ENCODE assay signal across 31 mouse cellular contexts in the genomic region with DNA sequence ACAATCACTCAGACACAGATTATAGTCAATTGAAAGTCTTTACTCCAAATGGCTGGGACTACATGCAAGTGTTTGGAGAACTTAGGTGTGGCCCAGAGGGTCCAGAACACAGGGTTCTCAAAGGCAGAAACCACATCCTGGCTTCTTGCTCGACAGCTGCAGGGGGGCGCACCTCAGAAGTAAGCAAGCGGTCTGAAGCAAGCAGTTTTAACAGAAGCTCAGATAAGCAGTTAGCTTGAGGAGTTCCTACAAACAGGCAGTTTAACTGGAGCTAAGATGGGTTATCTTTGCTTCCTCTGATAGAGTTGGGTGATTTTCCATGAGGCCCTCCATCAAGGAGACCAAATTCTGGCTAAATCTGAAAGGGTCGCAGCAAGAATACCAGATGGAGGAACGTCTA. TPM values are rescaled to one million over a fixed set of nuclear protein-coding genes. Genes with fewer than 3 reads are reported as not detected.
DNase-seq lines count a peak whose midpoint lies in the region; ATAC-seq and TF ChIP-seq lines count a peak whose summit lies in the region.
"Had no signal": no experiment of that assay in that cellular context is flagged by ENCODE, and none has a peak within 500 bp of the region (broad histone marks: within the 10 kb centered on the region; RNA-seq: fewer than 3 reads in every experiment).

No protein-coding gene starts in this region.

- H3K36me3 ChIP-seq in heart, embryonic 16.5 days (ENCODE audit: control insufficient read depth, insufficient read depth) = no peaks in the 10 kb centered on the region
- H3K36me3 ChIP-seq in thymus, adult 2 months (ENCODE audit: control insufficient read depth, insufficient read depth, low read length) = no peaks in the 10 kb centered on the region
- H3K36me3 ChIP-seq: embryonic facial prominence, embryonic 13.5 days; forebrain, embryonic 12.5 days; G1E; hindbrain, embryonic 13.5 days; neural tube, embryonic 15.5 days had no signal

- H3K9ac ChIP-seq in heart, embryonic 16.5 days (ENCODE audit: low read length) = no peak overlapping the region
- H3K9ac ChIP-seq: embryonic facial prominence, embryonic 13.5 days; forebrain, embryonic 12.5 days; hindbrain, embryonic 13.5 days; neural tube, embryonic 15.5 days had no signal

- no peak for ATAC-seq in heart, embryonic 16.5 days (replicated peaks; ENCODE audit: extremely low read depth, insufficient read depth, low FRiP score)
- peak; percentile 43 for ATAC-seq in activated CD4-positive, CD25-positive, alpha-beta regulatory T cell, adult 4 months
- ATAC-seq: lung, postnatal 0 days had no signal

- DNase-seq in heart, adult 8-10 months (ENCODE audit: low spot score) = no peak
- peak; percentile 75 for DNase-seq in thymus, adult 2 months
- DNase-seq in thymus, postnatal 4 days = peak; percentile 77
- DNase-seq in gastrocnemius, postnatal 10 days = no peak
- no peak for DNase-seq in urinary bladder, postnatal 36 days (ENCODE audit: low spot score in 2 of 2)
- DNase-seq: adrenal gland, postnatal 25 days; cerebellum, adult 11 months; gastrocnemius, postnatal 36 days; heart, adult 2 months; heart, postnatal 36 days; kidney, adult 18-20 months; kidney, postnatal 10 days; left cerebral cortex, postnatal 4 days; right cerebral cortex, adult 18-20 months had no signal

- H3K4me3 ChIP-seq in heart, embryonic 16.5 days (ENCODE audit: low read length) = no peak overlapping the region
- H3K4me3 ChIP-seq in thymus, adult 2 months (ENCODE audit: control insufficient read depth, insufficient read depth, low read length) = no peak overlapping the region
- H3K4me3 ChIP-seq: embryonic facial prominence, embryonic 13.5 days; erythroblast, embryonic 14.5 days; forebrain, embryonic 12.5 days; heart, adult 2 months; hindbrain, embryonic 13.5 days; left cerebral cortex, adult 2 months; neural tube, embryonic 15.5 days had no signal

- no peaks in the 10 kb centered on the region for H3K4me1 ChIP-seq in heart, embryonic 16.5 days (ENCODE audit: control insufficient read depth, insufficient read depth, low read length)
- H3K4me1 ChIP-seq in thymus, adult 2 months (replicated peaks; ENCODE audit: control insufficient read depth, insufficient read depth, low read length) = peaks cover 34% of the 10 kb centered on the region
- H3K4me1 ChIP-seq: forebrain, embryonic 12.5 days; hindbrain, embryonic 13.5 days; neural tube, embryonic 15.5 days had no signal

- peaks cover 29% of the 10 kb centered on the region for H3K27me3 ChIP-seq in heart, embryonic 16.5 days (ENCODE audit: control insufficient read depth, insufficient read depth, low read length)
- no peaks in the 10 kb centered on the region for H3K27me3 ChIP-seq in thymus, adult 2 months (ENCODE audit: control insufficient read depth, insufficient read depth, low read length)

- H3K27ac ChIP-seq in heart, embryonic 16.5 days (ENCODE audit: low read length) = peak overlapping the region; percentile 16; the same call in 1 of the 2 replicates
- H3K27ac ChIP-seq in thymus, adult 2 months (ENCODE audit: control insufficient read depth, insufficient read depth, low read length) = peak overlapping the region; percentile 70
- H3K27ac ChIP-seq: embryonic facial prominence, embryonic 13.5 days; forebrain, embryonic 12.5 days; heart, adult 2 months; hindbrain, embryonic 13.5 days; left cerebral cortex, adult 2 months; macrophage; neural tube, embryonic 15.5 days had no signal

- no peak for TF ChIP-seq POLR2A in thymus, adult 2 months (IDR thresholded peaks at IDR 0.05; ENCODE audit: control insufficient read depth, extremely low read depth, insufficient read depth, low read length, poor library complexity)

- no peaks in the 10 kb centered on the region for H3K9me3 ChIP-seq in heart, embryonic 16.5 days (replicated peaks; ENCODE audit: control insufficient read depth, low read length)
- H3K9me3 ChIP-seq: embryonic facial prominence, embryonic 13.5 days; forebrain, embryonic 12.5 days; G1E; hindbrain, embryonic 13.5 days; neural tube, embryonic 15.5 days had no signal

- 51% methylated on average over 5 of the region's 5 CpGs for WGBS in heart, embryonic 16.5 days
- WGBS in thymus, adult 2 months = 1% methylated on average over 5 of the region's 5 CpGs

- H3K4me2 ChIP-seq in heart, embryonic 16.5 days (ENCODE audit: low read depth, low read length) = no peak overlapping the region
- H3K4me2 ChIP-seq: embryonic facial prominence, embryonic 13.5 days; forebrain, embryonic 12.5 days; hindbrain, embryonic 13.5 days; midbrain, embryonic 11.5 days; neural tube, embryonic 15.5 days had no signal

- no peak for TF ChIP-seq CTCF in thymus, adult 2 months (IDR thresholded peaks at IDR 0.05; ENCODE audit: borderline replicate concordance, control insufficient read depth, extremely low read depth, insufficient read depth, low read length, poor library complexity)

RNA-seq across cellular contexts. Expression of a gene that starts 8.2 kb away (rescaled TPM):
- polyA plus RNA-seq in heart, embryonic 16.5 days (2015; fragmentation: Nextera tagmentation; extraction: Ambion mirVana) = 0.64 and 1.5 TPM in 2 replicates
- total RNA-seq in heart, adult 8-10 months (2022) = 1 to 10 TPM; 1.3 to 1.8 (median 1.6) TPM
- not detected for polyA plus RNA-seq in activated CD4-positive, CD25-positive, alpha-beta regulatory T cell, adult 4 months (2017; shearing (Covaris generic))
- polyA plus RNA-seq in thymus, adult 2 months (2012; rRNA removed) = 0.75 and 1.5 TPM in 2 replicates
- total RNA-seq in gastrocnemius, postnatal 10 days (2021) = 1 to 10 TPM; 2.2 to 2.7 TPM
- total RNA-seq: CH12.LX; liver, adult 2 months had no signal
- polyA plus RNA-seq: erythroblast, embryonic 14.5 days; G1E; liver, embryonic 16.5 days had no signal

RNA-seq across cellular contexts. Expression of a gene that starts 12.2 kb away (rescaled TPM):
- polyA plus RNA-seq in heart, embryonic 16.5 days (2015; fragmentation: Nextera tagmentation; extraction: Ambion mirVana) = 3.1 and 4.5 TPM in 2 replicates
- total RNA-seq in heart, adult 8-10 months (2022) = not detected
- not detected for polyA plus RNA-seq in activated CD4-positive, CD25-positive, alpha-beta regulatory T cell, adult 4 months (2017; shearing (Covaris generic))
- polyA plus RNA-seq in thymus, adult 2 months (2012; rRNA removed) = 6.9 and 7.7 TPM in 2 replicates
- not detected for total RNA-seq in gastrocnemius, postnatal 10 days (2021)
- total RNA-seq: CH12.LX; G1E; gastrocnemius, postnatal 36 days; heart, adult 2 months; heart, postnatal 36 days had no signal
- polyA plus RNA-seq: erythroblast, embryonic 14.5 days; G1E; macrophage had no signal

RNA-seq across cellular contexts. Expression of a gene that starts 26.6 kb away (rescaled TPM):
- polyA plus RNA-seq in heart, embryonic 16.5 days (2015; fragmentation: Nextera tagmentation; extraction: Ambion mirVana) = 1.0 and 1.3 TPM in 2 replicates
- 1 to 10 TPM; 1.3 to 3.0 (median 1.6) TPM for total RNA-seq in heart, adult 8-10 months (2022)
- polyA plus RNA-seq in activated CD4-positive, CD25-positive, alpha-beta regulatory T cell, adult 4 months (2017; shearing (Covaris generic)) = not detected
- polyA plus RNA-seq in thymus, adult 2 months (2012; rRNA removed) = 0.40 and 0.86 TPM in 2 replicates
- total RNA-seq in gastrocnemius, postnatal 10 days (2021) = under 1 TPM; 0.18 to 0.38 TPM
- total RNA-seq: CH12.LX; G1E; left cerebral cortex, adult 2 months; left cerebral cortex, postnatal 4 days had no signal
- polyA plus RNA-seq: erythroblast, embryonic 14.5 days; G1E; macrophage had no signal

RNA-seq across cellular contexts. Expression of a gene that starts 39.2 kb away (rescaled TPM):
- polyA plus RNA-seq in heart, embryonic 16.5 days (2015; fragmentation: Nextera tagmentation; extraction: Ambion mirVana) = 209 and 234 TPM in 2 replicates
- total RNA-seq in heart, adult 8-10 months (2022) = 10 to 100 TPM; 66.4 to 92.0 (median 73.0) TPM
- polyA plus RNA-seq in activated CD4-positive, CD25-positive, alpha-beta regulatory T cell, adult 4 months (2017; shearing (Covaris generic)) = 10 to 100 TPM; 32.7 to 55.9 TPM
- 51.9 and 61.3 TPM in 2 replicates for polyA plus RNA-seq in thymus, adult 2 months (2012; rRNA removed)
- 10 to 100 TPM; 53.3 to 62.3 TPM for total RNA-seq in gastrocnemius, postnatal 10 days (2021)

RNA-seq across cellular contexts. Expression of a gene that starts 46.6 kb away (rescaled TPM):
- 20.1 and 22.3 TPM in 2 replicates for polyA plus RNA-seq in heart, embryonic 16.5 days (2015; fragmentation: Nextera tagmentation; extraction: Ambion mirVana)
- 10 to 100 TPM; 13.2 to 19.5 (median 16.9) TPM for total RNA-seq in heart, adult 8-10 months (2022)
- polyA plus RNA-seq in activated CD4-positive, CD25-positive, alpha-beta regulatory T cell, adult 4 months (2017; shearing (Covaris generic)) = not detected
- polyA plus RNA-seq in thymus, adult 2 months (2012; rRNA removed) = 2.4 TPM in 1 of 2 replicates, not detected in the other
- under 1 TPM in 1 of 2 experiments, not detected in 1; 0.23 TPM for total RNA-seq in gastrocnemius, postnatal 10 days (2021)
- total RNA-seq: CH12.LX; G1E; gastrocnemius, postnatal 36 days; layer of hippocampus, postnatal 10 days; left cerebral cortex, adult 2 months; left cerebral cortex, postnatal 4 days; midbrain, postnatal 0 days had no signal
- polyA plus RNA-seq: embryonic facial prominence, embryonic 13.5 days; erythroblast, embryonic 14.5 days; forebrain, embryonic 12.5 days; hindbrain, embryonic 13.5 days; macrophage; midbrain, embryonic 11.5 days; midbrain, postnatal 0 days had no signal

Comparison
In these comparisons a context has a peak if more than half of its experiments do, and no peak if none do; other contexts are left out.
1. DNase-seq: peak in thymus, adult 2 months (single experiment) and thymus, postnatal 4 days (single experiment); none in heart, adult 8-10 months (single experiment), gastrocnemius, postnatal 10 days (single experiment) and urinary bladder, postnatal 36 days (0 of 2).